Mouse (Mus musculus) kidney, embryonic 15.5 days (tissue): Measurements from ENCODE around the gene Naaladl1. TPM values are rescaled to one million over a fixed set of nuclear protein-coding genes. Genes with fewer than 3 reads are reported as not detected.
"Not testable (repeated sequence)": the region's sequence is repeated elsewhere in the genome, so short reads cannot be mapped to it uniquely, and the experiment has no call there.

ENCODE experiments used
- ATAC-seq: fragments of 200-750 bp; cut with Nextera tagmentation; replicated peaks from 2 replicates; pipeline ENCODE4 v1.8.0; 2017; ENCODE audit warnings: moderate TSS enrichment; ENCODE audit not compliant: low FRiP score
- H3K27ac ChIP-seq: fragments of 300-500 bp; sonication (generic); 2 replicates; pipeline ENCODE4 v1.5.1; 2015; ENCODE audit warnings: mild to moderate bottlenecking, inconsistent platforms
- H3K27me3 ChIP-seq: fragments of 300-500 bp; sonication (generic); 2 replicates; pipeline ENCODE4 v1.6.1; 2015; ENCODE audit warnings: inconsistent platforms
- H3K36me3 ChIP-seq: fragments of 300-500 bp; sonication (generic); 2 replicates; pipeline ENCODE4 v1.6.1; 2015; ENCODE audit warnings: inconsistent platforms
- H3K4me1 ChIP-seq: fragments of 300-500 bp; sonication (generic); 2 replicates; pipeline ENCODE4 v1.6.1; 2015; ENCODE audit warnings: inconsistent platforms
- H3K4me2 ChIP-seq: fragments of 300-500 bp; sonication (generic); 2 replicates; pipeline ENCODE4 v1.6.1; 2015; ENCODE audit warnings: moderate library complexity, mild to moderate bottlenecking, inconsistent platforms
- H3K4me3 ChIP-seq: fragments of 300-500 bp; sonication (generic); replicated peaks from 2 replicates; pipeline ENCODE4 v1.5.1; 2015; ENCODE audit warnings: mild to moderate bottlenecking, inconsistent platforms
- H3K9ac ChIP-seq: fragments of 300-500 bp; sonication (generic); 2 replicates; pipeline ENCODE4 v1.6.1; 2015; ENCODE audit warnings: mild to moderate bottlenecking, inconsistent platforms
- H3K9me3 ChIP-seq: fragments of 300-500 bp; sonication (generic); replicated peaks from 2 replicates; pipeline ENCODE4 v1.6.1; 2016; ENCODE audit warnings: inconsistent platforms
- WGBS: fragments of 180-500 bp; shearing (Covaris S2); methylation state at CpG from one replicate; pipeline ENCODE4 v1.1.7; 2015; ENCODE audit warnings: mixed read lengths; 5-methylcytosine and 5-hydroxymethylcytosine counted together
- polyA plus RNA-seq: library from polyadenylated mRNA; unstranded; fragments of >200 nt; fragmentation: Nextera tagmentation; extraction: Ambion mirVana; gene quantifications from 2 replicates; pipeline ENCODE4 v1.2.1, GENCODE M21; 2015

Gene Naaladl1
- polyA plus RNA-seq, 1 experiment from 2014 or later: 0.51 TPM

DNA sequence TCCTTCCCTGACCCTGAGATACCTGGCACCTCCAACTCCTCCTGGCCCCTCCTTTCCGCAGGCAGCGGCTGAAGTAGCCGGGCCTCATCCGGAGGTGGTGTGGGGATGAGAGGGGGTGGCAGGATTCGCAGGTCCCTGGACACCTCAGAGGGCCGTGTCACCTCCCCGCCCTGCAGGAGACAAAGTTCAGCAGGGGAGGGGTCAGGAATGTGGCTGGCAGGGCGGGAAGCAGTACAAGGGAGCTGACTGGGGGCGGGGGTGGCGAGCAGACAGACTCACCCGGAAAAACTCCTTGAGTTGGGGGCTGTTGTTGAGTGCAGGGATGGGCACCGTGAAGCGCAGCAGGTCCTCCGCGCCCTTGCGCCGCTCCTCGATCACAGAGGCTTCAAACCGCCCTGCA is 16.2 kb downstream of the Naaladl1 start:
- H3K27ac ChIP-seq: no peak overlapping the region
- ATAC-seq: no peak

DNA sequence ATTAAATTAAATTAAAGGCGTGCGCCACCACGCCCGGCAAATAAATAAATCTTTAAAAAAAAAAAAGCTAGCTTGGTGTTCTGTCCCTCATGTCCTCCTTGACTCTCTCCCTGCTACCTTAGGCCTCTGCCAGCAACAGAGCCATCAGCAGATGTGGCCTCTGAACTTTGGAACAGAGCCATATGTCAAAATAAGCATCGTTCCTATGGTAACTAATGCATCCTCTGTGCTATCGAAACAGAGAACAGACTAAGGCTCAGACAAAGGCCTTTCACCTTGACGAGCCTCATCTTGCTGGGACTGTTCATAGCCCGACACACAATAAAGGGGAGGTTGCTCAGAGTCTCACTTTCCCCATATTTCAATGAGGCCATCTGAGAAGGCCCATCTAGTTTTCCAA is 17.7 kb downstream of the Naaladl1 start:
- Histone ChIP-seq H3K4me1 (peaks cover 19% of the 10 kb centered on the region), H3K9me3 (no peaks in the 10 kb centered on the region), H3K9ac (no peak overlapping the region), H3K27me3 (no peaks in the 10 kb centered on the region), H3K27ac (no peak overlapping the region), H3K4me3 (no peak overlapping the region), H3K4me2 (no peak overlapping the region), H3K36me3 (peaks cover 7% of the 10 kb centered on the region; the same call in 1 of the 2 replicates)
- ATAC-seq: no peak
- WGBS: 71% methylated on average over 8 of the region's 8 CpGs

More for the DNA sequence above, 16.2 kb downstream of the Naaladl1 start:
- Histone ChIP-seq H3K27me3 (no peaks in the 10 kb centered on the region), H3K4me1 (peaks cover 24% of the 10 kb centered on the region), H3K4me2 (peak overlapping the region; percentile 31), H3K9me3 (no peaks in the 10 kb centered on the region), H3K9ac (no peak overlapping the region), H3K36me3 (peaks cover 9% of the 10 kb centered on the region; the same call in 1 of the 2 replicates), H3K4me3 (no peak overlapping the region)
- 24% methylated on average over 19 of the region's 19 CpGs for WGBS

DNA sequence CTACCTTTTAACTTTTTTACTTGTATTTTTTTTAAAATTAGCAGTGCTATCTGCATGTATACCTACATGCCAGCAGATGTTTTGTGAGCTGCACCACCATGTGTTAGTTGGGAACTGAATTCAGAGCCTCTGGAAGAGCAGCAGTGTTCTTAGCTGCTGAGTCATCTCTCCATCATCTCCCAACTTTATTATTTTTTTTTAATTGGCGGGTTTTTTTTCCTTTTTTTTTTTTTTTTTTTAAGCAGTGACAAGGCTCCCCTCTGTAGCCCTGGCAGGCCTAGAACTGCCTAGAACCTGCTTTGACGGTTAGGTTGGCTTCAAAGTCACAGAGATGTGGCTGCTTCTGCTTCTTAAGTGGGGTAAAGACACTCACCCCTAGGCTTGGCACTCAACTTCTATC is 19.3 kb downstream of the Naaladl1 start:
- Histone ChIP-seq H3K9me3 (no peaks in the 10 kb centered on the region), H3K9ac (no peak overlapping the region), H3K27me3 (no peaks in the 10 kb centered on the region), H3K4me3 (no peak overlapping the region), H3K4me1 (peaks cover 15% of the 10 kb centered on the region), H3K27ac (no peak overlapping the region), H3K36me3 (peaks cover 7% of the 10 kb centered on the region; the same call in 1 of the 2 replicates), H3K4me2 (no peak overlapping the region)
- no peak for ATAC-seq
- WGBS: 76% methylated on average over 2 of the region's 2 CpGs

DNA sequence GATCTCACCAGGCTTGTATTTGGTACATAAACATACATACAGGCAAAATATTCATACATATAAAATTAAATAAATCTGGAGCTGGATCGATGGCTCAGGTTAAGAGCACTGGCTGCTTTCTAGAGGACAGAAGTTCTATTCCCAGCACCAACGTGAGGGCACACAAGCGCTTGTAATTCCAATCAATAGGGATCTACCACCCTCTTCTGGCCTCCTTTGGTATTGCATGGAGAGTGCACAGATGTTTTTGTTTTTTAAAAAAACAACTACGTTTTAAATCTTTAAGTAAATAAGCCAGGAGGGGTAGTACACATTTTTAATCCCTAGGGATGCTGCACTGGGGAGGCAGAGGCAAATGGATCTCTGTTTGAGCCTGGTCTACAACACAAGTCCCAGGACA is 20.7 kb downstream of the Naaladl1 start:
- H3K27ac ChIP-seq: no peak overlapping the region
- 28% methylated on average over 4 of the region's 4 CpGs for WGBS
- H3K4me2 ChIP-seq: no peak overlapping the region
- peaks cover 15% of the 10 kb centered on the region for H3K4me1 ChIP-seq
- H3K36me3 ChIP-seq: no peaks in the 10 kb centered on the region; the same call in 1 of the 2 replicates
- ATAC-seq: no peak
- H3K4me3 ChIP-seq: no peak overlapping the region
- H3K27me3 ChIP-seq: no peaks in the 10 kb centered on the region
- H3K9me3 ChIP-seq: no peaks in the 10 kb centered on the region
- no peak overlapping the region for H3K9ac ChIP-seq

DNA sequence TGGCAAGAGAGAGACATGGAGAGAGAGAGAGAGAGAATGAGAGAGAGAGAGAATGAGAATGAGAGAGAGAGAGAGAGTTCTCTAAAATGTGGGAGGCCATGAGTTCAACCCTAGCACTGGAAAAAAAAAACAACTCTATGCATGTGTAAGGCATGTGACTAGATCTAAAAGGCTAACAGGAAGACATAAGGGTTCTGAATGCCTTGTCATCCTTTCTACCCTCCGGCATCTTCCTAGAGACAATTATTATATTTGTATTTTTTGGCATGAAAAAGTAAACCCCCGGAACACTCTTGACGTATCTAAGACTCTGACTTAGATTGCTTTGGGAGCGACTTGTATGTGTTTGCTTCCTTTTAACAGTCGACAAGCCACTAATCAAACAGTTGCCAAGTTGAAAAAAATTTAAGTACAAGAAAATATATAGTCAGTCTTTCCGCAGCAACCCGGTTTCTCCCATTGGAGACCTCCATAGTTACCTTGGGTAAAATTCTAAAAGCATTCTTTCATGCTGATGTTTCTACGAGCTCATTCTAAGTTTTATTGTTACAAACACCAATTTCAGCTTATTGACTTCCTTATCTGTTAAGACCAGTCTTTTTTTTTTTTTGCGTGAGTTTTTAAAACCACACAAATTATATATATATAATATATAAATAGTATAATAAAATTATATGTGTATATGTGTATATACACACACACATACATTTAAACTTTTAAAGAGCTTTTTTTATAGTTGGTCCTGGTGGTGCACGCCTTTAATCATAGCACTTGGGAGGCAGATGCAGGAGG is 21.4 kb downstream of the Naaladl1 start:
- Histone ChIP-seq H3K4me3 (peak overlapping the region; percentile 65), H3K9me3 (no peaks in the 10 kb centered on the region), H3K27ac (peak overlapping the region; percentile 97), H3K27me3 (no peaks in the 10 kb centered on the region), H3K36me3 (no peaks in the 10 kb centered on the region; the same call in 1 of the 2 replicates), H3K4me1 (peaks cover 11% of the 10 kb centered on the region), H3K9ac (peak overlapping the region; percentile 66; the same call in 1 of the 2 replicates), H3K4me2 (peak overlapping the region; percentile 73)
- ATAC-seq: no peak
- 62% methylated on average over 10 of the region's 10 CpGs for WGBS

DNA sequence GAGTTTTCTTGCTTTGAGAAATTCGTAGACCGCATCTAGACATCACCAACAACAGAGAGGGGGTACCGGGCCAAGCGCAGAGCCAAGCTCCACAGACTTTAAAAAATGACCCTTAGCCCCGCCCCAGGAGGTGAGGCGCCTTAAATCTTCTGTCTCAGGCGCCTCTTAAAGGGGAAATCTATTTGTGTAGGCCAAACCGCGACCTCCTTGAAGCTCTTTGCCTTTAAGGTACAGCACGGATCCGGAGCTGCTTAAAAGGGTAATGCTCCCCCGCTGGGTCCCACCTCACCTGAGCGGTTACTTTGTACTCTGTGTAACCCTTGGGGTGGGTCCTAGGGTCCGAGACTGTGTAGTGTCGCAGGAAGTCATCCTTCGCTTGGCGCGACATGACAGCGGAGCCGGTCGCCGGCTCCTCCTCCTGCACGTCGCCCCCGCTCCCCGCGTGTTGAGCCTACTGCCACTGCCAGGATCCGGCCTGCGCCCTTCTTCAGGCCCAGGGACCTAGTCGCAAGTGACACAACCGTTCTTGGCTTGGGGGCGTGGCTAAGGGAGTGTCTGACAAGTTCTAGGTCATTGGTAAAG is 22.3 kb downstream of the Naaladl1 start, which contains the start of gene Snx15:
Snx15 (minus strand) TSS at position 545 of the 582 bp plus-strand sequence.
- peak within 1 kb of the TSS; percentile 65 for H3K4me3 ChIP-seq
- peak within 1 kb of the TSS; percentile 66 for H3K9ac ChIP-seq
- H3K4me1 ChIP-seq: peaks cover 11% of the 10 kb centered on the region
- under 1% methylated on average over 32 of the region's 32 CpGs for WGBS
- ATAC-seq: peak; percentile 95
- H3K27me3 ChIP-seq: no peaks in the 10 kb centered on the region
- peak within 1 kb of the TSS; percentile 73 for H3K4me2 ChIP-seq
- H3K27ac ChIP-seq: peak within 1 kb of the TSS; percentile 97
- no peaks in the 10 kb centered on the region for H3K36me3 ChIP-seq
- H3K9me3 ChIP-seq: no peaks in the 10 kb centered on the region

DNA sequence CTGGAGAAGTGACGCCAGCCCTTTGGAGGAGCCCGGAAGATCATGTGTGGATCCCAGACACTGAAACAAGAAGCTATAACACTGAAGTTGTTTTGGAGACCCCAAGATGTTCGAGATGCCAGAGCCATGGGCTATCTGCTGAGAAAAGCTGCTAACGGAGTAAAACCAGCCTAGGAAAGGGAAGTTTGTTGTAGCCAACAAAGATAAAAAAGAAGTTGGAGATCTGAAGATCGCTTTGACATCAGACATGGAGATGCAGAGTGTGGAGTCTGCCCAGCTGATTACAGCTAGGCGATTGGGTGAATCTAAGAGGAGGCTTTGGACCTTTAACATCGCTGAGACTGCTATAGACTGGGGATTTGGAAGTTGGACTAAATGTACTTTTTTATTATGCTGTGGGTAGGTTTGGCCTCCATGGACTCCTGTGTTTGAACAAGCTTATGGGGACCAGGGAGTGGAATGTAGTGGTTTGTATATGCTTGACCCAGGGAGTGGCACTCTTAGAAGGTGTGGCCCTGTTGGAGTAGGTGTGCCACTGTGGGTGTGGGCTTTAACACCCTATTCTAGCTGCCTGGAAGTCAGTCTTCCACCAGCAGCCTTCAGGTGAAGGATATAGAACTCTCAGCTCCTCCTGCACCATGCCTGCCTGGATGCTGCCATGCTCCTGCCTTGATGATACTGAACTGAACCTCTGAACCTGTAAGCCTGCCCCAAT is 25.0 kb downstream of the Naaladl1 start:
- not testable (repeated sequence) for H3K27me3 ChIP-seq, H3K9me3 ChIP-seq, ATAC-seq, H3K4me3 ChIP-seq, H3K27ac ChIP-seq, H3K9ac ChIP-seq, H3K4me2 ChIP-seq
- Histone ChIP-seq H3K36me3 (peaks cover 17% of the 10 kb centered on the region), H3K4me1 (peaks cover 13% of the 10 kb centered on the region)
- WGBS: 82% methylated on average over 7 of the region's 7 CpGs

DNA sequence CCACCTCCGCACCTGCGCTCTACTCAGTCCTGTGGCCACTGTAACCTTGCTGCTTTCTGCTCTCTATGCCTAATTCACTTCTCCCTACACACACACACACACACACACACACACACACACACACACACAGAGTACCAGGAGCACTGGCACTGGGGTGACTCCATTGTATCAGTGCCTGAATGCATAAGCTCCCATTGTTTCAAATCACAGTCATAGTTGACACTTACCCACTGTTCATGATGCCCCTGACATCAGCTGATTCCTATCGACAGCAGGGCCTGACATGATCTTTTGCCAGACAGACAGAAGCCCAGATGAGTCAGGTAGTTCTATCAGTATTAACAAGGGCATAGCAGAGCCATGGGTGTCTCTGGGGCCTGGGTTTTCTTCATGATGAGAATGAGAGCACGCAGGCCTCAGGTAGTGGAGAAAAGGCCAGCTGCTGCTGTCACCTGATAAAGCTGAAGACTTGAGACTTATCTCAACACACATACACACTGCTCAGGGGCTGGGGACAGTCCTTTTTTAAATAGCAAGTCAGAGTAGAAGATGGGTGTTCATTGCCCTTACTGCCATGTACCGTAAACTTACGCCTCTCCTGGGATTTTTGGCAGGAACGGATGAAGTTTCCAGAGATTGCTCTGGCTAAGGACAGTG is 26.7 kb downstream of the Naaladl1 start:
- Histone ChIP-seq H3K36me3 (peaks cover 35% of the 10 kb centered on the region), H3K4me3 (no peak overlapping the region), H3K9me3 (no peaks in the 10 kb centered on the region), H3K27me3 (no peaks in the 10 kb centered on the region), H3K4me1 (peaks cover 8% of the 10 kb centered on the region; the same call in 1 of the 2 replicates), H3K9ac (no peak overlapping the region), H3K27ac (0 out of 2 replicates have a peak overlapping the region, but pooled peaks have one; percentile 18), H3K4me2 (no peak overlapping the region)
- WGBS: 86% methylated on average over 7 of the region's 7 CpGs
- ATAC-seq: no peak

DNA sequence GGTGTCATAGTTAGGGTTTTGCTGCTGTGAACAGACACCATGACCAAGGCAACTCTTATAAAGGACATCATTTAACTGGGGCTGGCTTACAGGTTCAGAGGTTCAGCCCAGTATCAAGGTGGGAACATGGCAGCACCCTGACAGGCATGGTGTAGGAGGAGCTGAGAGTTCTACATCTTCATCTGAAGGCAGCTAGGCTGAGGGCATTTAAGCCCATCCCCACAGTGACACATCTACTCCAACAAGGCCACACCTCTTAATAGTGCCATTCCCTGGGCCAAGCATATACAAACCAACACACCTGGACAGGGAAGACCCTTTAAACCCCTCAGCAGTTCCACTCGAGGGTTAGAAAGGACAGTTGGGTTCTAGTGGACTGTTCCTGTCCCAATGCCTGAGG is 27.6 kb downstream of the Naaladl1 start:
- not testable (repeated sequence) for H3K4me3 ChIP-seq, H3K4me2 ChIP-seq, H3K27me3 ChIP-seq, H3K4me1 ChIP-seq, H3K27ac ChIP-seq, ATAC-seq, H3K9ac ChIP-seq, H3K9me3 ChIP-seq
- H3K36me3 ChIP-seq: peaks cover 38% of the 10 kb centered on the region
- WGBS: 43% methylated on average over 1 of the region's 1 CpGs

DNA sequence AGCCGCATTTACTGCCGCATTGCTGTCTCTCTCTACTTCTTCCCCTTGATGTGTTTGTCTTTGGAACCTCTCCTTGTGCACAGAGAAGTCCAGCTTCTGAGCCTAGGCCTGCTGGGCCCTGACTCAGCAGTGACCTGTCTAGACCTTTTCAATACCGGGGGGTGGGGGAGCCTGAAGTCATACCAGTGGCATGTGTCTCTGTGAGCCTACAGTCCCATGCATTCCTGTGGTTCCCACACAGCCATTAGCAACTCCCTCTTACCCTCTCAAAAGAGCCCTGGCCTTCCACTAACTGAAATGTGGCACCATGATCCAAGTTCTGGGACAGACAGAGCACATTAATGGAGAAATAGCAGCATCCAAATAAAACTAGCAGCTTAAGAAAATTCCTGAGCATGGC is 30.8 kb downstream of the Naaladl1 start:
- Histone ChIP-seq H3K27me3 (no peaks in the 10 kb centered on the region), H3K4me3 (no peak overlapping the region), H3K4me2 (no peak overlapping the region), H3K27ac (no peak overlapping the region), H3K4me1 (peaks cover 12% of the 10 kb centered on the region), H3K9ac (no peak overlapping the region), H3K9me3 (no peaks in the 10 kb centered on the region), H3K36me3 (peaks cover 40% of the 10 kb centered on the region)
- 79% methylated on average over 3 of the region's 3 CpGs for WGBS
- no peak for ATAC-seq

DNA sequence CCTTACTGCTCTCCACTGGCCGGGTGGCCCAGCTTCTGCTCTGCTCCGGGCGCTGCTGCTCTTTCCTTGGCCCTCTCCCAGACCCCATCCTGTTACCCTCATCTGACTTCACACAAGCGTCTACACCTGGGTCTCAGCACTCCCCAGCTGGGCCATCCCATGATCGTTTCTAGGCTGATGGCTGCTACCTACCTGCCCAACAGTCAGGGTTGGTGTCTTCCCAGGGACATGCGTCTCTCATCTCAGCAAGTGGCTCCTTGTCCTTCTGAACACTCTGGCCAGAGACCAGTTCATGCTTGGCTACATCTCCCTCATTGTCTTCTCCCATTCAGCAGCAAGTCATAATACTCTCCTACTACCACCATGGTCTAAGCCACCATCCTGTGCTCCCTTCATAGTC is 34.1 kb downstream of the Naaladl1 start:
- 93% methylated on average over 6 of the region's 6 CpGs for WGBS
- Histone ChIP-seq H3K27me3 (no peaks in the 10 kb centered on the region), H3K9me3 (0 out of 2 replicates have a peak, but pooled peaks cover 2% of the 10 kb centered on the region), H3K36me3 (peaks cover 32% of the 10 kb centered on the region), H3K4me3 (peak overlapping the region; percentile 71), H3K4me1 (peaks cover 16% of the 10 kb centered on the region), H3K27ac (no peak overlapping the region), H3K4me2 (peak overlapping the region; percentile 77), H3K9ac (peak overlapping the region; percentile 78; the same call in 1 of the 2 replicates)
- no peak for ATAC-seq
